Mouse (Mus musculus): ENCODE measurements around the gene Olfr433. TPM values are rescaled to one million over a fixed set of nuclear protein-coding genes. Genes with fewer than 3 reads are reported as not detected.

Olfr433 gene
- polyA plus RNA-seq, 1 experiment from 2014 or later = not detected

- no peaks in the 10 kb centered on the region for H3K36me3 ChIP-seq
- no peak overlapping the region for H3K4me3 ChIP-seq
- H3K9me3 ChIP-seq = no peaks in the 10 kb centered on the region
- ATAC-seq (ENCODE audit: low FRiP score, low read depth) = no peak
- WGBS = 89% methylated on average over 4 of the region's 4 CpGs
- no peaks in the 10 kb centered on the region for H3K27me3 ChIP-seq
- H3K27ac ChIP-seq (replicated peaks) = no peak overlapping the region
- no peak overlapping the region for H3K4me2 ChIP-seq
- H3K4me1 ChIP-seq (replicated peaks) = no peaks in the 10 kb centered on the region
- no peak overlapping the region for H3K9ac ChIP-seq
Measured at GRCm38 (mm10) chr1:174050532-174050931, 10.0 kb downstream of the Olfr433 start.

- Histone ChIP-seq H3K4me3 (no peak overlapping the region), H3K9me3 (no peaks in the 10 kb centered on the region), H3K9ac (no peak overlapping the region), H3K4me1 (replicated peaks) (no peaks in the 10 kb centered on the region), H3K36me3 (no peaks in the 10 kb centered on the region), H3K27me3 (no peaks in the 10 kb centered on the region), H3K4me2 (no peak overlapping the region), H3K27ac (replicated peaks) (no peak overlapping the region)
- 91% methylated on average over 4 of the region's 4 CpGs for WGBS
- ATAC-seq (ENCODE audit: low FRiP score, low read depth) = no peak
Measured at GRCm38 (mm10) chr1:174051515-174051914, 11.0 kb downstream of the Olfr433 start.

GRCm38 (mm10) chr1:174051931-174052536, 11.5 kb downstream of the Olfr433 start:
- no peaks in the 10 kb centered on the region for H3K9me3 ChIP-seq
- no peak for ATAC-seq (ENCODE audit: low FRiP score, low read depth)
- no peaks in the 10 kb centered on the region for H3K4me1 ChIP-seq (replicated peaks)
- no peaks in the 10 kb centered on the region for H3K27me3 ChIP-seq
- H3K9ac ChIP-seq = no peak overlapping the region
- no peaks in the 10 kb centered on the region for H3K36me3 ChIP-seq
- 88% methylated on average over 5 of the region's 5 CpGs for WGBS
- H3K27ac ChIP-seq (replicated peaks) = no peak overlapping the region
- H3K4me2 ChIP-seq = no peak overlapping the region
- H3K4me3 ChIP-seq = no peak overlapping the region

GRCm38 (mm10) chr1:174052981-174053380, 12.5 kb downstream of the Olfr433 start:
- WGBS = 89% methylated on average over 3 of the region's 3 CpGs
- Histone ChIP-seq H3K4me1 (replicated peaks) (no peaks in the 10 kb centered on the region), H3K9ac (no peak overlapping the region), H3K27me3 (no peaks in the 10 kb centered on the region), H3K27ac (replicated peaks) (no peak overlapping the region), H3K4me2 (no peak overlapping the region), H3K9me3 (no peaks in the 10 kb centered on the region), H3K4me3 (no peak overlapping the region), H3K36me3 (no peaks in the 10 kb centered on the region)
- no peak for ATAC-seq (ENCODE audit: low FRiP score, low read depth)

- no peaks in the 10 kb centered on the region for H3K9me3 ChIP-seq
- H3K36me3 ChIP-seq = no peaks in the 10 kb centered on the region
- H3K27me3 ChIP-seq = no peaks in the 10 kb centered on the region
- H3K9ac ChIP-seq = no peak overlapping the region
- H3K4me1 ChIP-seq (replicated peaks) = no peaks in the 10 kb centered on the region
- H3K4me3 ChIP-seq = no peak overlapping the region
- 84% methylated on average over 2 of the region's 2 CpGs for WGBS
- no peak overlapping the region for H3K27ac ChIP-seq (replicated peaks)
- no peak for ATAC-seq (ENCODE audit: low FRiP score, low read depth)
- no peak overlapping the region for H3K4me2 ChIP-seq
Measured at GRCm38 (mm10) chr1:174055248-174055647, 14.7 kb downstream of the Olfr433 start.

- no peak for ATAC-seq (ENCODE audit: low FRiP score, low read depth)
- no peaks in the 10 kb centered on the region for H3K27me3 ChIP-seq
- 85% methylated on average over 3 of the region's 3 CpGs for WGBS
- H3K4me3 ChIP-seq = no peak within 1 kb of the TSS
- H3K27ac ChIP-seq (replicated peaks) = no peak within 1 kb of the TSS
- H3K9ac ChIP-seq = no peak within 1 kb of the TSS
- no peaks in the 10 kb centered on the region for H3K36me3 ChIP-seq
- H3K4me2 ChIP-seq = no peak within 1 kb of the TSS
- no peaks in the 10 kb centered on the region for H3K9me3 ChIP-seq
- no peaks in the 10 kb centered on the region for H3K4me1 ChIP-seq (replicated peaks)
Measured at GRCm38 (mm10) chr1:174066305-174066704, 25.8 kb downstream of the Olfr433 start, which contains the start of gene Olfr430. Gene Olfr430, plus strand, starts transcription at chr1:174066605.

- Histone ChIP-seq H3K27ac (replicated peaks) (no peak within 1 kb of the TSS), H3K36me3 (no peaks in the 10 kb centered on the region), H3K4me2 (no peak within 1 kb of the TSS), H3K4me3 (no peak within 1 kb of the TSS), H3K4me1 (replicated peaks) (no peaks in the 10 kb centered on the region), H3K9ac (no peak within 1 kb of the TSS), H3K9me3 (no peaks in the 10 kb centered on the region), H3K27me3 (no peaks in the 10 kb centered on the region)
- ATAC-seq (ENCODE audit: low FRiP score, low read depth) = no peak
- WGBS = 97% methylated on average over 2 of the region's 2 CpGs
Measured at GRCm38 (mm10) chr1:174084031-174084430, 43.5 kb downstream of the Olfr433 start, which contains the start of gene Olfr429. Gene Olfr429, plus strand, starts transcription at chr1:174084331.

Other genes starting within 250 kb of the Olfr433 start
- gene Ifi211, start 127.7 kb upstream of the Olfr433 start, polyA plus RNA-seq (2015; fragmentation: Nextera tagmentation; extraction: Ambion mirVana) = 0.45 and 2.0 TPM in 2 replicates
- gene Mndal, start 98.2 kb upstream of the Olfr433 start, polyA plus RNA-seq (2015; fragmentation: Nextera tagmentation; extraction: Ambion mirVana) = 0.54 and 1.9 TPM in 2 replicates
- gene Ifi203, start 98.0 kb upstream of the Olfr433 start, polyA plus RNA-seq (2015; fragmentation: Nextera tagmentation; extraction: Ambion mirVana) = 0.79 and 1.0 TPM in 2 replicates
- not detected in 2 replicates for gene Ifi202b, start 58.0 kb upstream of the Olfr433 start, polyA plus RNA-seq (2015; fragmentation: Nextera tagmentation; extraction: Ambion mirVana)
- gene Ifi205, start 8.9 kb upstream of the Olfr433 start, polyA plus RNA-seq (2015; fragmentation: Nextera tagmentation; extraction: Ambion mirVana) = 0.71 TPM in 1 of 2 replicates, not detected in the other
- not detected in 2 replicates for gene Olfr432, start 8.5 kb downstream of the Olfr433 start, polyA plus RNA-seq (2015; fragmentation: Nextera tagmentation; extraction: Ambion mirVana)
- gene Olfr430, start 25.9 kb downstream of the Olfr433 start, polyA plus RNA-seq (2015; fragmentation: Nextera tagmentation; extraction: Ambion mirVana) = not detected in 2 replicates
- gene Olfr429, start 43.6 kb downstream of the Olfr433 start, polyA plus RNA-seq (2015; fragmentation: Nextera tagmentation; extraction: Ambion mirVana) = not detected in 2 replicates
- not detected in 2 replicates for gene Olfr427, start 56.2 kb downstream of the Olfr433 start, polyA plus RNA-seq (2015; fragmentation: Nextera tagmentation; extraction: Ambion mirVana)
- gene Olfr231, start 80.5 kb downstream of the Olfr433 start, polyA plus RNA-seq (2015; fragmentation: Nextera tagmentation; extraction: Ambion mirVana) = not detected in 2 replicates
- gene Olfr424, start 90.8 kb downstream of the Olfr433 start, polyA plus RNA-seq (2015; fragmentation: Nextera tagmentation; extraction: Ambion mirVana) = not detected in 2 replicates
- not detected in 2 replicates for gene Olfr420, start 114.9 kb downstream of the Olfr433 start, polyA plus RNA-seq (2015; fragmentation: Nextera tagmentation; extraction: Ambion mirVana)
- 0.12 and 0.18 TPM in 2 replicates for gene Spta1, start 132.1 kb downstream of the Olfr433 start, polyA plus RNA-seq (2015; fragmentation: Nextera tagmentation; extraction: Ambion mirVana)
- not detected in 2 replicates for gene Olfr419, start 211.4 kb downstream of the Olfr433 start, polyA plus RNA-seq (2015; fragmentation: Nextera tagmentation; extraction: Ambion mirVana)

Data from hindbrain, embryonic 15.5 days (tissue).